Mouse (Mus musculus) T-cell, adult 66 days (primary cell): Measurements from ENCODE around the gene Car11. TPM values are rescaled to one million over a fixed set of nuclear protein-coding genes. Genes with fewer than 3 reads are reported as not detected.

ENCODE experiments used
- total RNA-seq, 2 experiments: library from RNA; stranded (reverse); gene quantifications; 3 replicates in 1 of 2; 4 replicates in 1 of 2; pipeline ENCODE4 v1.2.4; 2023

The Car11 gene
- 10 to 100 TPM in 1 of 2 experiments, 1 to 10 TPM in 1; 8.9 to 10.2 TPM for total RNA-seq

DNA sequence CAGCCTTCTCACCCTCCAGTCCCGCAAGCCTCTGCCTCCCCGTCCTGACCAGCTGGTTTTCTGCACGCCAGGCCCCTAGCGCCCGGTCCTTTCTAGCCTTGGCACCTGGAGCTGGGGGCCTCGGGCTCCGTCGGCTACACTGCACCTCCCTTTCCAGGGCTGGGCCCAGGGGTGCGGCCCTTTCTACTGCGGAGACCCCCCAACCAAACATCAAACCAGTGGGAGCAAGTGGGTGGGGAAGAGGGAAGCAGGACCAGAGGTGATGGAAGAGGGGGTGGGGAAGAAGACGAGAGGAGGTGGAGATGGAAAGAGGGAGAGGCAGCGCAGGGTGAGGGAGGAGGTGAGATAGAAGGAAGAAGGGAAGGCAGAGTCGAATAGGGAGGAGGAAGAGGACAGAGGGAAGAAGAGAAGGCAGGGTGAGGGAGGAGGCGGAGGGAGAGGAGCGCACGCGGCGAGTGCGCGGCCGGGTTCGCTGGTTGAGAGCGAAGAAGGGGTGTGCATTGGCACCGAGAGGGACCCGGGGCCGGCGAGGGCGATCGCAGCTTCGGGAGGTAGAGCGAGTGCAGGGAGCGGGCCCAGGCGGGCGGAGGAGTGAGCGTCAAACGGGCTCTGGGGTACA, at the start of gene Car11:
Gene Car11 (plus strand): TSS at position 321 of the 619 bp plus-strand sequence.

DNA sequence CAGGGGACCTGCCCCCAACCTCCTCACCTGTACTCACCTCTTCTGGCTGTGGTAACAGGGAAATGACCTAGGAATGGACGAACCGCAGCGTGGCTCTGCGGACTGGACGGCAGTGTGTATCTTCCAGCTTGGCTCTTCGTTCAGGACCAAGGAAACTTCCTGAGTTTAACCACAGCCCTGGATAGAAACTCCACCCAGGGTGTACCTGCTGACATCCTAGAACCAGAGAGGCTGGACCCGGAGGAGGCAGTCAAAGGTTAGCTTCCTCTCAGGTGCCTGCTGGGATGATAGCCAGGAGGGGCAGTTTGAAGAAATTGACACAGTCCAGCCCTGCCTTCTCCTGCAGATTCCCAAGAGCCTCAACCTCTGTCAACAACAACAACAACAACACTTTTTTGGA, 33.5 kb upstream of the Car11 start, which contains the start of gene Fut2:
Gene Fut2 (minus strand): TSS at position 234 of the 400 bp plus-strand sequence.

DNA sequence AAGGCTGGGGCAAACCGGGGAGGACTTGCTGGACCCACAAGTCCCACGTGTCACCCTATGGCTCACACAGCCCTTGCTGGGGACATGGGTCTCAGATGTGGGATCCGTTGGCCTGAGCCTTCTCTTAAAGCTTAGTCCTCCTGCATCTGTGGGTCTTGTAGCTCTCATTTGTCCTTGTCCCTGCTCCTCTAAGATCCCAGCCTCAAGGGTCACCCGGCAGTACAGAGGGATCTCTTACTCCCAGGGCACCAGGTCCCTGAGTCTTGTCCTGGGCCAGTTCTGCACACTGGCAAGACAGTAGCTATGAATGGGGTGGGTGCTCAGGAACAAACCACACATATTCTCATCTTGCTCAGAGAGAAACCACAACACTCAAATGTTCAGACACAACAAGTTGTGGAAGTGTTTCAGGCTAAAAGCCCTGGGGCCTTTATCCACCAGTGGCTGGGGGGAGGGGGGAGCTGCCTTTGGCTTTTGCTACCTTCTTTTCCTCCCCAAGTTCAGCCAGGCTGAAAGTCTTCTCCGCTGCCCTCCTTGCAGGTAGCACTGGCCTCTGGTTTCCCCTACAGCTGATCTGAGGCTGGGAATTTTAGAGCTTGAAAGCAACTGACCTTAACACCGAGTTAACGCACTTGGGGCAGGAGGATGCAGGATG, 16.1 kb upstream of the Car11 start, which contains the start of gene Ntn5:
Gene Ntn5 (plus strand): TSS at position 627 of the 655 bp plus-strand sequence.

DNA sequence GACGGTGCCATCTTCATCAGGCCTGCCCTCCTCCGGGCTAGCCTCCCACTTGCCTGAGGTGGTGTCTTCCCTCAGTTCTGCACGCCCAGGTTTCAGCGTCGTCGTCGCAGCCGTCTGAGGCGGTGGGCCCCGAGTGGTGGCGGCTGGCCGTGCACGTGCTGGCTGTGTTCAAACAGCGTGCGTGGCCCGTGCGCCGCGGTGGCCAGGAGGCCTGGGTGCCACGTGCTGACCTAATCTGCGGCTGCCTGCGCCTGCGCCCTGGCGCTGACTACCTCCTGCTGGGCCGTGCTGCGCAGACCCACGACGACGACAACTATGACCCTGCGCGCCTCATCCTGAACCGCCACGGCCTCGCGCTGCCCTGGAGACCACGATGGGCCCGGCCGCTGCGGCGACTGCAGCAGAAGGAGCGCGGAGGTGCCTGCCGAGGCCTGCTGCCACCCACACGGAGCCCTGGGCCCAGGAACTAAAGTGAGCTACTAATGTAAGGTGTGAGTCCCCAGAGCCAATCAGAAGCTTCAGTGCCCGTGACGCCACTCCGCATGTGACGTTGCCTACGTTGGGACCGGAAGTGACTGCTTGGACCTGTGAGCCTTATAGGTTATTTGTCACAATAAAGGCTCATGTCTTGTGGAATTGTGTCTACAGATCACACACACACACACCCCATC, 5.6 kb upstream of the Car11 start, which contains the start of gene Sec1:
Gene Sec1 (minus strand): TSS at position 482 of the 671 bp plus-strand sequence.

GRCm38 (mm10) chr7:45704730-45705442, 5.2 kb downstream of the Car11 start, which contains the start of gene Dbp:
TSS of gene Dbp (plus strand) at chr7:45705088.

GRCm38 (mm10) chr7:45715090-45715708, 15.6 kb downstream of the Car11 start, which contains the start of gene Rpl18:
TSS of gene Rpl18 (plus strand) at chr7:45715457.

DNA sequence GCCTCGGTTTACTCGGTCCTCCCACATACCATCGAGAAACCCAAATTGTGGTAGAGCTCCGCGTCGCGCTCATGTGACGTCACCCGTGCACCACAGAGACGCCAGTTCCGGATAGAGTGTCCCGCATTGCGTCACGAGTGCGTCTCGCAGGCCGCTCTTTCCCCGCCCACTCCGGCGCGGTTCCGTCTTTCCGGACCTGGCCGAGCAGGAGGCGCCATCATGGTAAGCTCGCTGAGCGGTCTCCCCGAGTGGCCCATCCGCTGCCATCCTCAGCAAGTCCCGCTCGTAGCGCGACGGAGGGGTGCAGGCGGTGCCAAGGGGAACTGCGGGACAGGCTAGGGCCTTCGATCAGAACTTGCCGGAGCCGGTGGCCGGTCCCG, 18.3 kb downstream of the Car11 start, which contains the start of gene Sphk2:
Gene Sphk2 (minus strand): TSS at position 85 of the 380 bp plus-strand sequence.

GRCm38 (mm10) chr7:45720413-45721233, 21.0 kb downstream of the Car11 start, which contains the start of gene Fam83e:
TSS of gene Fam83e (plus strand) at chr7:45721212.

GRCm38 (mm10) chr7:45725713-45726112, 26.1 kb downstream of the Car11 start, which contains the start of gene Spaca4:
TSS of gene Spaca4 (minus strand) at chr7:45725813.

Other genes with a start within 250 kb of the Car11 start
- 100 to 1,000 TPM; 409 to 413 TPM for gene Ftl1, start 240.0 kb upstream of the Car11 start, total RNA-seq
- 10 to 100 TPM; 79.4 to 86.6 TPM for gene Bax, start 232.9 kb upstream of the Car11 start, total RNA-seq
- not detected for gene Tulp2, start 218.0 kb upstream of the Car11 start, total RNA-seq
- not detected for gene Gm45808, start 213.0 kb upstream of the Car11 start, total RNA-seq
- gene Dhdh, start 211.0 kb upstream of the Car11 start, total RNA-seq, result under 1 TPM; 0.62 to 0.96 TPM
- gene Nucb1, start 189.4 kb upstream of the Car11 start, total RNA-seq, result 100 to 1,000 TPM in 1 of 2 experiments, 10 to 100 TPM in 1; 99.7 to 118 TPM
- 100 to 1,000 TPM; 770 to 887 TPM for gene Ppp1r15a, start 173.6 kb upstream of the Car11 start, total RNA-seq
- 1 to 10 TPM; 1.2 to 1.4 TPM for gene Plekha4, start 173.5 kb upstream of the Car11 start, total RNA-seq
- gene Hsd17b14, start 144.9 kb upstream of the Car11 start, total RNA-seq, result not detected
- 10 to 100 TPM; 38.7 to 43.5 TPM for gene Bcat2, start 129.7 kb upstream of the Car11 start, total RNA-seq
- gene Fgf21, start 84.4 kb upstream of the Car11 start, total RNA-seq, result not detected
- not detected for gene Fut1, start 82.6 kb upstream of the Car11 start, total RNA-seq
- not detected for gene Izumo1, start 78.0 kb upstream of the Car11 start, total RNA-seq
- gene Rasip1, start 72.4 kb upstream of the Car11 start, total RNA-seq, result under 1 TPM in 1 of 2 experiments, not detected in 1; 0.38 TPM
- not detected for gene Mamstr, start 59.9 kb upstream of the Car11 start, total RNA-seq
- gene Fut2, start 33.4 kb upstream of the Car11 start, total RNA-seq, result not detected
- under 1 TPM; 0.35 to 0.65 TPM for gene Ntn5, start 15.8 kb upstream of the Car11 start, total RNA-seq
- gene Sec1, start 5.4 kb upstream of the Car11 start, total RNA-seq, result under 1 TPM in 1 of 2 experiments, not detected in 1; 0.20 TPM
- gene Dbp, start 5.2 kb downstream of the Car11 start, total RNA-seq, result 10 to 100 TPM; 34.0 to 37.7 TPM
- 1,000 to 10,000 TPM; 3,079 to 3,201 TPM for gene Rpl18, start 15.6 kb downstream of the Car11 start, total RNA-seq
- 10 to 100 TPM; 30.7 to 34.0 TPM for gene Sphk2, start 18.2 kb downstream of the Car11 start, total RNA-seq
- 1 to 10 TPM; 1.6 to 2.1 TPM for gene Fam83e, start 21.4 kb downstream of the Car11 start, total RNA-seq
- gene Spaca4, start 26.0 kb downstream of the Car11 start, total RNA-seq, result not detected
- 1 to 10 TPM in 1 of 2 experiments, under 1 TPM in 1; 0.80 to 1.3 TPM for gene Lmtk3, start 83.9 kb downstream of the Car11 start, total RNA-seq
- gene Sult2b1, start 84.8 kb downstream of the Car11 start, total RNA-seq, result 1 to 10 TPM; 1.4 to 3.5 TPM
- 100 to 1,000 TPM; 111 to 128 TPM for gene Cyth2, start 114.7 kb downstream of the Car11 start, total RNA-seq
- 1 to 10 TPM; 1.7 to 3.2 TPM for gene Kcnj14, start 124.9 kb downstream of the Car11 start, total RNA-seq
- 10 to 100 TPM; 32.3 to 38.2 TPM for gene Grwd1, start 131.1 kb downstream of the Car11 start, total RNA-seq
- 10 to 100 TPM; 53.1 to 60.4 TPM for gene Kdelr1, start 172.9 kb downstream of the Car11 start, total RNA-seq
- under 1 TPM; 0.64 to 0.98 TPM for gene Grin2d, start 178.5 kb downstream of the Car11 start, total RNA-seq
- gene Syngr4, start 196.9 kb downstream of the Car11 start, total RNA-seq, result not detected
- 1 to 10 TPM; 7.0 to 9.8 TPM for gene Tmem143, start 197.1 kb downstream of the Car11 start, total RNA-seq
- 100 to 1,000 TPM; 281 to 295 TPM for gene Emp3, start 221.6 kb downstream of the Car11 start, total RNA-seq
- gene Ccdc114, start 224.2 kb downstream of the Car11 start, total RNA-seq, result 1 to 10 TPM; 1.7 to 2.7 TPM